Mouse (Mus musculus) spleen, adult 2 months (tissue): ENCODE data around the gene Ezh2. TPM values are rescaled to one million over a fixed set of nuclear protein-coding genes. Genes with fewer than 3 reads are reported as not detected.
"Not testable (repeated sequence)": the region's sequence is repeated elsewhere in the genome, so short reads cannot be mapped to it uniquely, and the experiment has no call there.

Experiments
- DNase-seq, 2 experiments: peaks; one replicate each; pipeline versions ENCODE4 v3.0.0 to v3.0.0-alpha.2; 2012 to 2021; ENCODE audit warnings: low spot score in 2 of 2, low read depth in 1 of 2
- H3K27ac ChIP-seq: fragments of 200-500 bp; 2 replicates; pipeline ENCODE4 v1.5.1; 2012; ENCODE audit warnings: low read length, inconsistent platforms; ENCODE audit not compliant: insufficient read depth
- H3K27me3 ChIP-seq: fragments of 200-500 bp; 2 replicates; pipeline ENCODE4 v1.6.1; 2012; ENCODE audit warnings: mild to moderate bottlenecking, moderate library complexity, low read length, inconsistent platforms; ENCODE audit not compliant: control insufficient read depth, insufficient read depth
- H3K36me3 ChIP-seq: fragments of 200-500 bp; 2 replicates; pipeline ENCODE4 v1.6.1; 2012; ENCODE audit warnings: mild to moderate bottlenecking, low read length, inconsistent platforms; ENCODE audit not compliant: control insufficient read depth, insufficient read depth
- H3K4me1 ChIP-seq: fragments of 200-500 bp; 2 replicates; pipeline ENCODE4 v1.6.1; 2011; ENCODE audit warnings: inconsistent platforms; ENCODE audit not compliant: control insufficient read depth, insufficient read depth, insufficient read length
- H3K4me3 ChIP-seq: fragments of 200-500 bp; 2 replicates; pipeline ENCODE4 v1.5.1; 2011; ENCODE audit warnings: mild to moderate bottlenecking, inconsistent platforms; ENCODE audit not compliant: insufficient read depth, insufficient read length; ENCODE audit errors: extremely low read depth
- CTCF ChIP-seq: fragments of 200-500 bp; IDR thresholded peaks from 2 replicates; pipeline ENCODE4 v1.5.1; 2011; ENCODE audit warnings: mild to moderate bottlenecking, inconsistent platforms; ENCODE audit not compliant: insufficient read depth, insufficient read length, insufficient replicate concordance; ENCODE audit errors: extremely low read depth
- POLR2A ChIP-seq: fragments of 200-500 bp; IDR thresholded peaks from 2 replicates; pipeline ENCODE4 v1.6.1; 2011; ENCODE audit warnings: low read depth, low read length, inconsistent platforms
- WGBS: fragments of 180-500 bp; shearing (Covaris S2); methylation state at CpG from one replicate; pipeline ENCODE4 v1.1.7; 2018; 5-methylcytosine and 5-hydroxymethylcytosine counted together
- polyA plus RNA-seq: library from polyadenylated mRNA; depleted of rRNA; stranded (reverse); fragments of >200 nt; gene quantifications from 2 replicates; pipeline ENCODE4 v1.2.3, GENCODE M21; 2012; rRNA removed

The Ezh2 gene
- 6.6 and 6.8 TPM in 2 replicates for polyA plus RNA-seq

DNA sequence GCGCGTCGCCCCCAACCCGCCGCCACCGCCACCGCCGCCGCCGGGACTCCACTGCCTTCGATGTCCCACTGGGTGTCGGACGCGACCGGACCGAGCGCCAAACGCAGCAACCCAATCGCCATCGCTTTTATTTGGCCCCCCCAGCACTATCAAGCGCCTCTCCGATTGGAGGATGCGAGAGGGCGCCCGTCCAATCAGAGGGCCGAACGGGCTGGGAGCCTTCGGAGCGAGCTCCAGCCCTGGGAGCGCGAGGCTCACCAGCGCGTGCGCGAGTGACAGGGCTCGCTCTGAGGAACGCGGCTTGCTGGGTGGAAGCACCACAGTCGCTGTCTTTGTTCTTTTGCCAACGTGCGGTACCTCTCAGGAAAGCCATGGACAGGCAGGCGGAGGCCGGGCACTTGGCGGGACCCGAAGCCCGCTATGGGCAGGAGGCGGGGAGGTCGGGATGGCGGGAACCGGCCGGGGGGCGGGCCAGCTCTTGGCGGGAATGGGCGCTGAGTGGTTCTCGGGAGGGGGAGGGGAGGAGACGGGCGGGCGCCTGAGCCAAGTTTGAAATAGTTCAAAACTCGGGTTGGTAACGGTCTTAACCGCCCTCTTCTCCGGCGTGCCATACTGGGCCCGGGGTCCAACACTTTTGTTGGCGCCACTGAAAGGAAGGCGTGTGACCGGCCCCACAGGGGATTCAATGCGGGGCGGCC lies at the start of gene Ezh2:
Gene Ezh2, minus strand, starts transcription at position 416 of the 698 bp plus-strand sequence.
- TF ChIP-seq POLR2A, result peak; percentile 31
- no peak for TF ChIP-seq CTCF
- peak; percentile 91 to 95 for DNase-seq
- H3K27me3 ChIP-seq, result no peaks in the 10 kb centered on the region
- WGBS, result under 1% methylated on average over 68 of the region's 69 CpGs
- no peaks in the 10 kb centered on the region for H3K4me1 ChIP-seq
- peak within 1 kb of the TSS; percentile 87 for H3K27ac ChIP-seq
- no peaks in the 10 kb centered on the region for H3K36me3 ChIP-seq
- H3K4me3 ChIP-seq, result peak within 1 kb of the TSS; percentile 88

DNA sequence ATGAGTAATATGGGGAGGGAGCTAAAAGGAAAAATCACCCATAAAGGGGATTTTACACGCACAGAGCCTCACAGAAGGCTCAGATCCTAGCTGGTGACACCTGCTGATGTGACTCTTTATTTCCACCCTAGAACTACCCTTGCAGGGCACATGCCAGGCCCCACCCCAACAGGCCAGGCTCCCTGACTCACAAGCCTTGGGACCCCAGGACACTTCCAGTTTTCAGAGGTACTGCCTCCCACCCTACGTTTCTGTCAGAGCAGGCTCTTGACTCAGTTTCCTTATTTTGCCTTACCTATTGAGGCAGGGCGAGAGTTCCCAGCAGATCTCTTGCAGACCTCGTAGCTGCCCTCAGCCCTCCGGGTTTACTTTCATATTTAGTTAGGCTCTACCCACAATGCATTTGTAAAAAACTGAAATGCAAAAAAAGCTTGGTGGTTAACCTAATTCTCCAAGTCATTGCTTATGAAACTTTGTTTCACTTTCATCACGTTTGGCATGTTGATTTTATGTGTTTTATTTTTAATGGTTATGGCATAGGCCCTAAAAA lies 41.5 kb upstream of the Ezh2 start:
- H3K27ac ChIP-seq, result peak overlapping the region; percentile 88
- no peaks in the 10 kb centered on the region for H3K4me1 ChIP-seq
- H3K27me3 ChIP-seq, result no peaks in the 10 kb centered on the region
- no peak for TF ChIP-seq POLR2A
- no peak for TF ChIP-seq CTCF
- 4% methylated on average over 6 of the region's 6 CpGs for WGBS
- H3K36me3 ChIP-seq, result no peaks in the 10 kb centered on the region
- peak overlapping the region; percentile 67 for H3K4me3 ChIP-seq
- peak; percentile 41 to 76 for DNase-seq

DNA sequence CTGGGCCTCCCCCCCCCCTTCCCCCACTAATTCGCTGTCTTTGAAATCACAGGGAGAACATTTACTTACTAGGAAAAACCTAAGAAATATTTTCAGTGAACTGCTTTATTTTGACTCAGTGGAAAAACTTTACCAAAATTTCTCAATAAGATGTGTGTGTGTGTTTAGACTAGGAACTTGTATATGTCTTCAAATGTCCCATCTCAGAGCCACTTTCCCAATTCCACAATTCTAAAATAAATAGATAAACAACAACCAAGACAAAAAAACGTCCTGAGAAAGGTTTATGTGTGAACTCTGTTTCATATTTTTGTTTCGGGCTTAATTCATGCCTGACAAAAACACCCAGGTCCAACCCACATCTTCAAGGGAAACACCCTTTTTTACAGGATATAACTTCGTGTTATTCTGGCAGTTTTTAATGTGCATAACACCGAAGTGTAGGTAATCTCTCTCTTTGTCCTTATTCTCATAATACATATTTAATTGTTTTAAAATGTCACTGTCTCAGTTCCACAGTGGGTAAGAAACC lies 40.9 kb upstream of the Ezh2 start:
- Histone ChIP-seq H3K36me3 (no peaks in the 10 kb centered on the region), H3K4me3 (peak overlapping the region; percentile 67; the same call in 1 of the 2 replicates), H3K4me1 (no peaks in the 10 kb centered on the region), H3K27me3 (no peaks in the 10 kb centered on the region), H3K27ac (peak overlapping the region; percentile 88)
- TF ChIP-seq CTCF, result no peak
- no peak for TF ChIP-seq POLR2A
- WGBS, result 13% methylated on average over 5 of the region's 5 CpGs
- DNase-seq, result no peak

DNA sequence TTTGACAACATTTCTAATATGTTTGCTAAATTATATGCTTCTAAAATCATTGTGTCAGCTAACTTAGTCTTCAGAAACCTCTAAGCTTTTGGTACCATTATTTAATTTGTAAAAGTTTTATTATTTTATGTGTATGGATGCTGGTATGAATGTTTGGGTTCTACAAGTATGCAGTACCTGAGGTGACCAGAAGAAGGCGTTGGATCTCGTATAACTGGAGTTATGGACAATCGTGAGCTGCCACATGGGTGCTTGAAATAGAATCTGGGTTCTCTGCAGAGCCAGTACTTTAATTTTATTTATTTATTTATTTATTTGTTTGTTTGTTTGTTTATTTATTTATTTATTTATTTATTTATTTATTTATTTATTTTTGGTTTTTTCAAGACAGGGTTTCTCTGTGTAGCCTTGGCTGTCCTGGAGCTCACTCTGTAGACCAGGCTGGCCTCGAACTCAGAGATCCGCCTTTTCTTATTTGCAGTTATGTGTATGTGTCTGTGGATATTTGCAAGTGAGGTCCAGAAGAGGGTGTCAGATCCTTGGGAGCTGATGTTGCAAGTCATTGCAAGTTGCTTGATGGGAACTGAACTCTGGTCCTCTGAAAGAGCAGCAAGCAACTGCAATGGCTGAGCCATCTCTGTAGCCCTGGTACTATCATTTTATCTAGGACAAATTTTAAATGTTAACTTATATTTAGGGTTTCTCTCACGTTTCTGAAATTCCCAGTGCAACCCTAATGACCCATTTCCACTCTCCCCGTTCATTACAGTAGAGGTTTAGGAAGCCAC lies 40.3 kb upstream of the Ezh2 start:
- 71% methylated on average over 7 of the region's 7 CpGs for WGBS
- no peak for TF ChIP-seq POLR2A
- TF ChIP-seq CTCF, result no peak
- Histone ChIP-seq H3K36me3 (no peaks in the 10 kb centered on the region), H3K27me3 (no peaks in the 10 kb centered on the region), H3K27ac (no peak overlapping the region), H3K4me3 (no peak overlapping the region), H3K4me1 (no peaks in the 10 kb centered on the region)
- no peak for DNase-seq

DNA sequence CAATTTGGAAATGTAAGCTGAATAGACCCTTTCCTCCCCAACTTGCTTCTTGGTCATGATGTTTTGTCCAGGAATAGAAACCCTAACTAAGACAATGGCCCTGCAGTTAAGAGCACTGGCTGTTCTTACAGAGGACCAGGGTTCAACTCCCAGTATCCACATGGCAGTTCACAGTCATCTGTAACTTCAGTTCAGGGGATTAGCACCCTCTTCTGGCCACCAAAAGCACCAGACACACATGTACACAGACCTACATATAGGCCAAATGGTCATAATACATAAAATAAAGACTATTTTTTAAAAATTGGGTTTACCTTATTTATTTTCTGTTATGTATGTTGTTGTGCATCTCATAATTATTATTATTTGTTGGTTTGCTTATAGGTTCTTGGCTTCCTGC lies 38.3 kb upstream of the Ezh2 start:
- H3K4me3 ChIP-seq, result no peak overlapping the region
- peak in 1 of 2 experiments; percentile 19 for DNase-seq
- H3K27ac ChIP-seq, result no peak overlapping the region
- no peaks in the 10 kb centered on the region for H3K36me3 ChIP-seq
- no peaks in the 10 kb centered on the region for H3K4me1 ChIP-seq
- no peaks in the 10 kb centered on the region for H3K27me3 ChIP-seq
- TF ChIP-seq POLR2A (no peak), CTCF (no peak)

DNA sequence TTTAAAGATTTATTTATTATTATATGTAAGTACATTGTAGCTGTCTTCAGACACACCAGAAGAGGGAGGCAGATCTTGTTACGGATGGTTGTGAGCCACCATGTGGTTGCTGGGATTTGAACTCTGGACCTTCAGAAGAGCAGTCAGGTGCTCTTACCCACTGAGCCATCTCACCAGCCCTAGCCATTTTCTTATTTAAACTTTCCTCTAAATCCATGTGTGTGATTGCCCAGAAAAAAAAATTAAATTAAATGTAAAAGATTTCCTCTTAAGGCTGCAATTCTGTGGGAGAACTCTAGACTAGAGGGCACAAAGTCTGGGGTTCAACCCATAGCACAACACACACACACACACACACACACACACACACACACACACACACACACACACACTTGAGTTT lies 34.9 kb upstream of the Ezh2 start:
- H3K4me3 ChIP-seq, DNase-seq, H3K4me1 ChIP-seq, H3K27ac ChIP-seq, H3K36me3 ChIP-seq, H3K27me3 ChIP-seq: not testable (repeated sequence)
- WGBS, result 76% methylated on average over 1 of the region's 1 CpGs
